Mouse (Mus musculus): ENCODE measurements at regions not wholly inside any gene's neighbourhood (a gene's known extent, or its start where the extent isn't known, plus 50 kb on each side); places are given as distances from the start of the nearest gene placed in this dataset.

GRCm38 (mm10) chr2:178989291-178989690, 452.9 kb upstream of the Cdh4 start:
- Histone ChIP-seq H3K4me3 (no peak overlapping the region), H3K36me3 (no peaks in the 10 kb centered on the region), H3K4me1 (0 out of 2 replicates have a peak, but pooled peaks cover 3% of the 10 kb centered on the region), H3K27ac (no peak overlapping the region), H3K9me3 (no peaks in the 10 kb centered on the region), H3K27me3 (ENCODE audit: insufficient read depth, poor library complexity, severe bottlenecking) (no peaks in the 10 kb centered on the region)
- DNase-seq (ENCODE audit: low spot score), result peak; percentile 60
- 82% methylated on average over 7 of the region's 7 CpGs for WGBS

- Histone ChIP-seq H3K4me1 (0 out of 2 replicates have a peak, but pooled peaks cover 3% of the 10 kb centered on the region), H3K36me3 (no peaks in the 10 kb centered on the region), H3K4me3 (no peak overlapping the region), H3K27me3 (ENCODE audit: insufficient read depth, poor library complexity, severe bottlenecking) (no peaks in the 10 kb centered on the region), H3K27ac (no peak overlapping the region), H3K9me3 (no peaks in the 10 kb centered on the region)
- peak; percentile 47 for DNase-seq (ENCODE audit: low spot score)
- 79% methylated on average over 1 of the region's 1 CpGs for WGBS
Measured at GRCm38 (mm10) chr2:178989784-178990183, 452.4 kb upstream of the Cdh4 start.

GRCm38 (mm10) chr2:178990959-178991358, 451.3 kb upstream of the Cdh4 start:
- H3K27me3 ChIP-seq (ENCODE audit: insufficient read depth, poor library complexity, severe bottlenecking), result no peaks in the 10 kb centered on the region
- H3K9me3 ChIP-seq, result no peaks in the 10 kb centered on the region
- H3K36me3 ChIP-seq, result no peaks in the 10 kb centered on the region
- H3K4me1 ChIP-seq, result 0 out of 2 replicates have a peak, but pooled peaks cover 3% of the 10 kb centered on the region
- H3K4me3 ChIP-seq, result no peak overlapping the region
- DNase-seq (ENCODE audit: low spot score), result no peak
- H3K27ac ChIP-seq, result no peak overlapping the region
- WGBS, result 78% methylated on average over 4 of the region's 4 CpGs

- 68% methylated on average over 8 of the region's 8 CpGs for WGBS
- Histone ChIP-seq H3K27me3 (ENCODE audit: insufficient read depth, poor library complexity, severe bottlenecking) (no peaks in the 10 kb centered on the region), H3K27ac (no peak overlapping the region)
Measured at GRCm38 (mm10) chr2:178992334-178993116, 449.7 kb upstream of the Cdh4 start.

GRCm38 (mm10) chr2:178997921-178998320, 444.3 kb upstream of the Cdh4 start:
- Histone ChIP-seq H3K27me3 (ENCODE audit: insufficient read depth, poor library complexity, severe bottlenecking) (no peaks in the 10 kb centered on the region), H3K4me1 (no peaks in the 10 kb centered on the region), H3K27ac (no peak overlapping the region), H3K4me3 (no peak overlapping the region), H3K9me3 (no peaks in the 10 kb centered on the region), H3K36me3 (no peaks in the 10 kb centered on the region)
- DNase-seq (ENCODE audit: low spot score), result peak; percentile 59
- 68% methylated on average over 2 of the region's 2 CpGs for WGBS

More at GRCm38 (mm10) chr2:178992334-178993116, 449.7 kb upstream of the Cdh4 start:
- Histone ChIP-seq H3K9me3 (no peaks in the 10 kb centered on the region), H3K4me3 (no peak overlapping the region), H3K4me1 (no peaks in the 10 kb centered on the region), H3K36me3 (no peaks in the 10 kb centered on the region)
- no peak for DNase-seq (ENCODE audit: low spot score)

- Histone ChIP-seq H3K9me3 (peaks cover 4% of the 10 kb centered on the region; the same call in 1 of the 2 replicates), H3K36me3 (no peaks in the 10 kb centered on the region), H3K4me3 (no peak overlapping the region), H3K4me1 (no peaks in the 10 kb centered on the region), H3K27me3 (ENCODE audit: insufficient read depth, poor library complexity, severe bottlenecking) (no peaks in the 10 kb centered on the region), H3K27ac (no peak overlapping the region)
- WGBS, result 80% methylated on average over 17 of the region's 17 CpGs
- peak; percentile 7 for DNase-seq (ENCODE audit: low spot score)
Measured at GRCm38 (mm10) chr2:179000448-179001081, 441.7 kb upstream of the Cdh4 start.

- WGBS, result 79% methylated on average over 6 of the region's 6 CpGs
- no peaks in the 10 kb centered on the region for H3K27me3 ChIP-seq (ENCODE audit: insufficient read depth, poor library complexity, severe bottlenecking)
Measured at GRCm38 (mm10) chr2:179007766-179008165, 434.5 kb upstream of the Cdh4 start.

GRCm38 (mm10) chr2:179013891-179014593, 428.2 kb upstream of the Cdh4 start:
- Histone ChIP-seq H3K27me3 (ENCODE audit: insufficient read depth, poor library complexity, severe bottlenecking) (0 out of 2 replicates have a peak, but pooled peaks cover 6% of the 10 kb centered on the region), H3K4me3 (no peak overlapping the region), H3K27ac (no peak overlapping the region), H3K4me1 (no peaks in the 10 kb centered on the region), H3K9me3 (no peaks in the 10 kb centered on the region), H3K36me3 (no peaks in the 10 kb centered on the region)
- 77% methylated on average over 6 of the region's 6 CpGs for whole genome bisulfite sequencing
- no peak for DNase-seq (ENCODE audit: low spot score)

More at GRCm38 (mm10) chr2:179007766-179008165, 434.5 kb upstream of the Cdh4 start:
- no peaks in the 10 kb centered on the region for H3K36me3 ChIP-seq
- no peak overlapping the region for H3K27ac ChIP-seq
- no peak overlapping the region for H3K4me3 ChIP-seq
- peaks cover 4% of the 10 kb centered on the region; the same call in 1 of the 2 replicates for H3K9me3 ChIP-seq
- peak; percentile 53 for DNase-seq (ENCODE audit: low spot score)
- no peaks in the 10 kb centered on the region for H3K4me1 ChIP-seq

GRCm38 (mm10) chr2:179022675-179023194, 419.5 kb upstream of the Cdh4 start:
- no peak overlapping the region for H3K27ac ChIP-seq
- no peaks in the 10 kb centered on the region for H3K4me1 ChIP-seq
- H3K9me3 ChIP-seq, result no peaks in the 10 kb centered on the region
- no peak overlapping the region for H3K4me3 ChIP-seq
- H3K27me3 ChIP-seq (ENCODE audit: insufficient read depth, poor library complexity, severe bottlenecking), result no peaks in the 10 kb centered on the region
- H3K36me3 ChIP-seq, result no peaks in the 10 kb centered on the region
- DNase-seq (ENCODE audit: low spot score), result no peak
- WGBS, result 58% methylated on average over 5 of the region's 5 CpGs

- no peak for DNase-seq (ENCODE audit: low spot score)
- Histone ChIP-seq H3K36me3 (no peaks in the 10 kb centered on the region), H3K27ac (no peak overlapping the region), H3K27me3 (ENCODE audit: insufficient read depth, poor library complexity, severe bottlenecking) (no peaks in the 10 kb centered on the region), H3K4me3 (no peak overlapping the region), H3K9me3 (no peaks in the 10 kb centered on the region), H3K4me1 (no peaks in the 10 kb centered on the region)
- 82% methylated on average over 3 of the region's 3 CpGs for WGBS
Measured at GRCm38 (mm10) chr2:179024225-179024624, 418.0 kb upstream of the Cdh4 start.

GRCm38 (mm10) chr2:179033171-179033570, 409.1 kb upstream of the Cdh4 start:
- WGBS, result 79% methylated on average over 2 of the region's 2 CpGs
- Histone ChIP-seq H3K4me3 (no peak overlapping the region), H3K4me1 (no peaks in the 10 kb centered on the region), H3K36me3 (no peaks in the 10 kb centered on the region), H3K27me3 (ENCODE audit: insufficient read depth, poor library complexity, severe bottlenecking) (no peaks in the 10 kb centered on the region), H3K9me3 (no peaks in the 10 kb centered on the region), H3K27ac (no peak overlapping the region)
- DNase-seq (ENCODE audit: low spot score), result no peak

- DNase-seq (ENCODE audit: low spot score), result no peak
- Histone ChIP-seq H3K4me3 (no peak overlapping the region), H3K4me1 (no peaks in the 10 kb centered on the region), H3K27me3 (ENCODE audit: insufficient read depth, poor library complexity, severe bottlenecking) (no peaks in the 10 kb centered on the region), H3K36me3 (no peaks in the 10 kb centered on the region), H3K9me3 (no peaks in the 10 kb centered on the region), H3K27ac (no peak overlapping the region)
- 84% methylated on average over 6 of the region's 6 CpGs for WGBS
Measured at GRCm38 (mm10) chr2:179035446-179035845, 406.8 kb upstream of the Cdh4 start.
